Mouse (Mus musculus) neural tube, embryonic 11.5 days (tissue): ENCODE measurements around the gene Prss12. TPM values are rescaled to one million over a fixed set of nuclear protein-coding genes. Genes with fewer than 3 reads are reported as not detected.

ENCODE experiments used
- ATAC-seq: fragments of 200-750 bp; cut with Nextera tagmentation; 2 replicates; pipeline ENCODE4 v1.8.0; 2017; ENCODE audit warnings: moderate number of reproducible peaks, mild to moderate bottlenecking, moderate TSS enrichment, moderate library complexity; ENCODE audit not compliant: insufficient read depth, low FRiP score, low TSS enrichment
- DNase-seq: peaks from one replicate; pipeline ENCODE4 v3.0.0-alpha.2; 2015; ENCODE audit warnings: low spot score
- H3K27ac ChIP-seq: fragments of 300-500 bp; sonication (generic); 2 replicates; pipeline ENCODE4 v1.5.1; 2014; ENCODE audit warnings: low read depth, mild to moderate bottlenecking, low read length
- H3K27me3 ChIP-seq: fragments of 300-500 bp; sonication (generic); 2 replicates; pipeline ENCODE4 v1.6.1; 2014; ENCODE audit warnings: mild to moderate bottlenecking, low read length, mixed read lengths; ENCODE audit not compliant: control insufficient read depth, insufficient read depth
- H3K36me3 ChIP-seq: fragments of 300-500 bp; sonication (generic); 2 replicates; pipeline ENCODE4 v1.6.1; 2014; ENCODE audit warnings: mild to moderate bottlenecking, low read length, moderate library complexity, mixed read lengths; ENCODE audit not compliant: control insufficient read depth, insufficient read depth
- H3K4me1 ChIP-seq: fragments of 300-500 bp; sonication (generic); 2 replicates; pipeline ENCODE4 v1.6.1; 2014; ENCODE audit warnings: low read length, mixed read lengths; ENCODE audit not compliant: control insufficient read depth, insufficient read depth
- H3K4me2 ChIP-seq: fragments of 300-500 bp; sonication (generic); 2 replicates; pipeline ENCODE4 v1.6.1; 2014; ENCODE audit warnings: low read depth, mild to moderate bottlenecking, moderate library complexity
- H3K4me3 ChIP-seq: fragments of 300-500 bp; sonication (generic); 2 replicates; pipeline ENCODE4 v1.5.1; 2014; ENCODE audit warnings: low read depth, low read length
- H3K9ac ChIP-seq: fragments of 300-500 bp; sonication (generic); 2 replicates; pipeline ENCODE4 v1.6.1; 2014; ENCODE audit warnings: mild to moderate bottlenecking, low read length
- H3K9me3 ChIP-seq: fragments of 300-500 bp; sonication (generic); 2 replicates; pipeline ENCODE4 v1.6.1; 2016; ENCODE audit warnings: low read length; ENCODE audit not compliant: control insufficient read depth
- WGBS: fragments of 180-500 bp; shearing (Covaris S2); extraction: QIAGEN DNeasy Blood & Tissue Kit; methylation state at CpG from one replicate; pipeline ENCODE4 v1.1.7; 2014; 5-methylcytosine and 5-hydroxymethylcytosine counted together
- polyA plus RNA-seq: library from polyadenylated mRNA; unstranded; fragments of >200 nt; fragmentation: Nextera tagmentation; extraction: Ambion mirVana; gene quantifications from 2 replicates; pipeline ENCODE4 v1.2.1, GENCODE M21; 2014

The Prss12 gene
- polyA plus RNA-seq, result 5.2 and 5.3 TPM in 2 replicates

GRCm38 (mm10) chr3:123446708-123447537, at the start of gene Prss12:
Gene Prss12 (plus strand): TSS chr3:123446913.
- H3K4me1 ChIP-seq, result peaks cover 5% of the 10 kb centered on the region; the same call in 1 of the 2 replicates
- DNase-seq, result peak; percentile 54
- under 1% methylated on average over 78 of the region's 84 CpGs for WGBS
- peak; percentile 63 for ATAC-seq
- peak within 1 kb of the TSS; percentile 99 for H3K4me2 ChIP-seq
- H3K9ac ChIP-seq, result peak within 1 kb of the TSS; percentile 66
- H3K36me3 ChIP-seq, result no peaks in the 10 kb centered on the region
- H3K4me3 ChIP-seq, result peak within 1 kb of the TSS; percentile 77
- H3K27ac ChIP-seq, result no peak within 1 kb of the TSS
- H3K27me3 ChIP-seq, result peaks cover 13% of the 10 kb centered on the region; the same call in 1 of the 2 replicates
- no peaks in the 10 kb centered on the region for H3K9me3 ChIP-seq

- WGBS, result 78% methylated on average over 9 of the region's 9 CpGs
- Histone ChIP-seq H3K36me3 (no peaks in the 10 kb centered on the region), H3K4me2 (no peak overlapping the region), H3K9ac (no peak overlapping the region), H3K27me3 (no peaks in the 10 kb centered on the region), H3K4me1 (no peaks in the 10 kb centered on the region), H3K27ac (no peak overlapping the region), H3K4me3 (no peak overlapping the region), H3K9me3 (no peaks in the 10 kb centered on the region)
- ATAC-seq (no peak), DNase-seq (no peak)
These were observed 48.9 kb upstream of the Prss12 start for GRCm38 (mm10) chr3:123397562-123398481.

- ATAC-seq (no peak), DNase-seq (no peak)
- Histone ChIP-seq H3K4me2 (no peak overlapping the region), H3K9me3 (no peaks in the 10 kb centered on the region), H3K27me3 (no peaks in the 10 kb centered on the region), H3K9ac (no peak overlapping the region), H3K4me3 (no peak overlapping the region), H3K4me1 (no peaks in the 10 kb centered on the region), H3K27ac (no peak overlapping the region), H3K36me3 (no peaks in the 10 kb centered on the region)
- 83% methylated on average over 3 of the region's 3 CpGs for WGBS
These were observed 41.8 kb upstream of the Prss12 start for GRCm38 (mm10) chr3:123404945-123405344.

- H3K4me3 ChIP-seq, result no peak overlapping the region
- no peak for DNase-seq
- no peak overlapping the region for H3K27ac ChIP-seq
- no peak overlapping the region for H3K4me2 ChIP-seq
- no peak for ATAC-seq
- H3K27me3 ChIP-seq, result no peaks in the 10 kb centered on the region
- H3K36me3 ChIP-seq, result no peaks in the 10 kb centered on the region
- H3K9me3 ChIP-seq, result no peaks in the 10 kb centered on the region
- H3K4me1 ChIP-seq, result no peaks in the 10 kb centered on the region
- WGBS, result 68% methylated on average over 6 of the region's 6 CpGs
- H3K9ac ChIP-seq, result no peak overlapping the region
These were observed 34.7 kb upstream of the Prss12 start for GRCm38 (mm10) chr3:123411821-123412578.

- H3K4me2 ChIP-seq, result no peak overlapping the region
- H3K27me3 ChIP-seq, result no peaks in the 10 kb centered on the region
- 45% methylated on average over 5 of the region's 5 CpGs for WGBS
- H3K4me1 ChIP-seq, result no peaks in the 10 kb centered on the region
- no peaks in the 10 kb centered on the region for H3K36me3 ChIP-seq
- DNase-seq (no peak), ATAC-seq (no peak; the same call in 1 of the 2 replicates)
- no peak overlapping the region for H3K4me3 ChIP-seq
- no peak overlapping the region for H3K27ac ChIP-seq
- no peaks in the 10 kb centered on the region for H3K9me3 ChIP-seq
- no peak overlapping the region for H3K9ac ChIP-seq
These were observed 33.5 kb upstream of the Prss12 start for GRCm38 (mm10) chr3:123413173-123413572.

GRCm38 (mm10) chr3:123425647-123426046, 21.1 kb upstream of the Prss12 start:
- Histone ChIP-seq H3K9me3 (no peaks in the 10 kb centered on the region), H3K27me3 (no peaks in the 10 kb centered on the region), H3K36me3 (no peaks in the 10 kb centered on the region), H3K27ac (no peak overlapping the region), H3K4me1 (no peaks in the 10 kb centered on the region), H3K4me2 (no peak overlapping the region), H3K4me3 (no peak overlapping the region), H3K9ac (no peak overlapping the region)
- no peak for ATAC-seq
- no peak for DNase-seq
- WGBS, result 55% methylated on average over 2 of the region's 2 CpGs

- Histone ChIP-seq H3K36me3 (no peaks in the 10 kb centered on the region), H3K4me3 (no peak overlapping the region), H3K27ac (no peak overlapping the region), H3K9me3 (no peaks in the 10 kb centered on the region), H3K9ac (no peak overlapping the region), H3K27me3 (no peaks in the 10 kb centered on the region), H3K4me2 (no peak overlapping the region), H3K4me1 (no peaks in the 10 kb centered on the region)
- DNase-seq, result no peak
- no peak for ATAC-seq
- 61% methylated on average over 4 of the region's 4 CpGs for WGBS
These were observed 18.7 kb upstream of the Prss12 start for GRCm38 (mm10) chr3:123428005-123428404.
